ENCODE assay signal across 20 mouse cellular contexts in genomic region chr11:22831916-22832315, GRCm38 (mm10).
"Had no signal": no experiment of that assay in that cellular context is flagged by ENCODE, and none has a peak within 500 bp of the region (broad histone marks: within the 10 kb centered on the region; RNA-seq: fewer than 3 reads in every experiment).

No protein-coding gene starts in this region.

- H3K27me3 ChIP-seq: limb, embryonic 13.5 days; liver, embryonic 13.5 days; midbrain, embryonic 12.5 days; midbrain, embryonic 15.5 days; neural tube, embryonic 12.5 days; neural tube, embryonic 15.5 days; stomach, embryonic 15.5 days had no signal

- ATAC-seq: lung, postnatal 0 days; midbrain, embryonic 15.5 days had no signal

- DNase-seq: kidney, adult 11 months; kidney, adult 9 months; kidney, postnatal 14 days; layer of hippocampus, adult 9-11 months; liver, embryonic 13.5 days; lung, embryonic 14.5 days; right cerebral cortex, adult 18-20 months; right cerebral cortex, postnatal 14 days; right cerebral cortex, postnatal 4 days; thymus, postnatal 36 days had no signal

- H3K9ac ChIP-seq: limb, embryonic 13.5 days; liver, embryonic 13.5 days; lung, embryonic 14.5 days; midbrain, embryonic 12.5 days; midbrain, embryonic 15.5 days; neural tube, embryonic 12.5 days; neural tube, embryonic 15.5 days; stomach, embryonic 15.5 days had no signal

- H3K9me3 ChIP-seq: limb, embryonic 10.5 days; limb, embryonic 13.5 days; liver, embryonic 13.5 days; midbrain, embryonic 12.5 days; midbrain, embryonic 15.5 days; neural tube, embryonic 12.5 days; neural tube, embryonic 15.5 days; stomach, embryonic 15.5 days had no signal

- H3K4me3 ChIP-seq: layer of hippocampus, adult 2 months; limb, embryonic 10.5 days; limb, embryonic 13.5 days; liver, embryonic 13.5 days; midbrain, embryonic 12.5 days; midbrain, embryonic 15.5 days; neural tube, embryonic 12.5 days; neural tube, embryonic 15.5 days; stomach, embryonic 15.5 days had no signal

- H3K4me1 ChIP-seq: midbrain, embryonic 12.5 days; midbrain, embryonic 15.5 days; neural tube, embryonic 12.5 days; neural tube, embryonic 15.5 days; stomach, embryonic 15.5 days had no signal

- H3K36me3 ChIP-seq: limb, embryonic 10.5 days; midbrain, embryonic 12.5 days; midbrain, embryonic 15.5 days; neural tube, embryonic 12.5 days; neural tube, embryonic 15.5 days had no signal

- H3K27ac ChIP-seq: layer of hippocampus, adult 2 months; limb, embryonic 10.5 days; limb, embryonic 13.5 days; liver, embryonic 13.5 days; macrophage; midbrain, embryonic 12.5 days; midbrain, embryonic 15.5 days; neural tube, embryonic 12.5 days; neural tube, embryonic 15.5 days; stomach, embryonic 15.5 days had no signal

- H3K4me2 ChIP-seq: limb, embryonic 13.5 days; liver, embryonic 13.5 days; lung, embryonic 14.5 days; midbrain, embryonic 12.5 days; midbrain, embryonic 15.5 days; neural tube, embryonic 12.5 days; neural tube, embryonic 15.5 days; stomach, embryonic 15.5 days had no signal
